Mouse (Mus musculus): ENCODE results near the gene BC030867. TPM values are rescaled to one million over a fixed set of nuclear protein-coding genes. Genes with fewer than 3 reads are reported as not detected.

BC030867 gene
- polyA plus RNA-seq, 1 experiment from 2014 or later, result 6.8 TPM

GRCm38 (mm10) chr11:102296491-102297472 lies 48.1 kb downstream of the BC030867 start, which contains the start of gene Atxn7l3:
Atxn7l3 (minus strand) TSS chr11:102296631.
- ATAC-seq (peak; percentile 92), DNase-seq (ENCODE audit: low read depth, low spot score) (peak; percentile 88)
- CTCF ChIA-PET, result no interaction called here
- no peaks in the 10 kb centered on the region for H3K27me3 ChIP-seq
- POLR2A ChIA-PET, result interaction anchor here (1.5 to 1.8 kb wide), 2 partner anchors 11 to 22 kb away, joined by 6 to 9 read pairs; partner anchors contain the start of gene Ubtf
- TF ChIP-seq CTCF (IDR thresholded peaks at IDR 0.05), result no peak
- in situ Hi-C loops (cut with MboI; ENCODE audit: low pct_unique_long_range_greater_than_20kb), result no loop called here

- POLR2A ChIA-PET, result interaction anchor here (0.5 to 1.8 kb wide), 6 partner anchors 9 to 21 kb away, joined by 3 to 9 read pairs (median 3); partner anchors contain the start of gene Ubtf
- no peaks in the 10 kb centered on the region for H3K27me3 ChIP-seq
- no peak for TF ChIP-seq CTCF (IDR thresholded peaks at IDR 0.05)
- no peak for DNase-seq (ENCODE audit: low read depth, low spot score)
- in situ Hi-C loops (cut with MboI; ENCODE audit: low pct_unique_long_range_greater_than_20kb), result no loop called here
- CTCF ChIA-PET, result no interaction called here
- ATAC-seq, result no peak
These were observed 49.2 kb downstream of the BC030867 start for GRCm38 (mm10) chr11:102297577-102298556.

- ATAC-seq (no peak), DNase-seq (ENCODE audit: low read depth, low spot score) (no peak)
- in situ Hi-C loops (cut with MboI; ENCODE audit: low pct_unique_long_range_greater_than_20kb), result loop anchor here (10.0 kb wide), 1 partner anchor 115 kb away; no protein-coding TSS in a partner anchor
- no peaks in the 10 kb centered on the region for H3K27me3 ChIP-seq
- CTCF ChIA-PET, result interaction anchor here (0.8 to 3.0 kb wide), 3 partner anchors 9 to 131 kb away, joined by 3 to 16 read pairs (median 4); no protein-coding TSS in a partner anchor
- POLR2A ChIA-PET, result interaction anchor here (0.7 kb wide), 3 partner anchors 15 to 276 kb away, joined by 3 to 6 read pairs (median 4); partner anchors contain the start of gene Tmub2
- no peak for TF ChIP-seq CTCF (IDR thresholded peaks at IDR 0.05)
These were observed 51.2 kb downstream of the BC030867 start for GRCm38 (mm10) chr11:102299839-102300238.

- ChIA-PET POLR2A (no interaction called here), CTCF (no interaction called here)
- in situ Hi-C loops (cut with MboI; ENCODE audit: low pct_unique_long_range_greater_than_20kb), result loop anchor here (10.0 kb wide), 1 partner anchor 111 kb away; no protein-coding TSS in a partner anchor
- DNase-seq (ENCODE audit: low read depth, low spot score), result no peak
- no peak for ATAC-seq
- no peaks in the 10 kb centered on the region for H3K27me3 ChIP-seq
- no peak for TF ChIP-seq CTCF (IDR thresholded peaks at IDR 0.05)
These were observed 55.5 kb downstream of the BC030867 start for GRCm38 (mm10) chr11:102304141-102304540.

GRCm38 (mm10) chr11:102305359-102305758 lies 56.7 kb downstream of the BC030867 start:
- CTCF ChIA-PET, result interaction anchor here (5.6 kb wide), 1 partner anchor 105 kb away, joined by 46 read pairs; the partner anchor contains the start of gene Slc25a39
- in situ Hi-C loops (cut with MboI; ENCODE audit: low pct_unique_long_range_greater_than_20kb), result loop anchor here (10.0 kb wide), 1 partner anchor 109 kb away; no protein-coding TSS in a partner anchor
- ATAC-seq (no peak), DNase-seq (ENCODE audit: low read depth, low spot score) (no peak)
- no peak for TF ChIP-seq CTCF (IDR thresholded peaks at IDR 0.05)
- no peaks in the 10 kb centered on the region for H3K27me3 ChIP-seq
- POLR2A ChIA-PET, result no interaction called here

GRCm38 (mm10) chr11:102308104-102308503 lies 59.4 kb downstream of the BC030867 start:
- no peaks in the 10 kb centered on the region for H3K27me3 ChIP-seq
- DNase-seq (ENCODE audit: low read depth, low spot score) (no peak), ATAC-seq (no peak)
- ChIA-PET CTCF (interaction anchor here (1.2 to 5.6 kb wide), 8 partner anchors 8 to 127 kb away, joined by 3 to 46 read pairs (median 6); partner anchors contain the start of genes BC030867, Grn and Slc25a39), POLR2A (interaction anchor here (0.8 to 4.1 kb wide), 4 partner anchors 10 to 122 kb away, joined by 4 to 26 read pairs (median 5); partner anchors contain the start of genes Grn and Ubtf)
- no peak for TF ChIP-seq CTCF (IDR thresholded peaks at IDR 0.05)
- in situ Hi-C loops (cut with MboI; ENCODE audit: low pct_unique_long_range_greater_than_20kb), result loop anchor here (10.0 kb wide), 1 partner anchor 107 kb away; no protein-coding TSS in a partner anchor

GRCm38 (mm10) chr11:102308979-102309378 lies 60.3 kb downstream of the BC030867 start:
- CTCF ChIA-PET, result interaction anchor here (0.9 to 5.6 kb wide), 12 partner anchors 9 to 128 kb away, joined by 3 to 46 read pairs (median 5); partner anchors contain the start of genes BC030867, Grn and Slc25a39
- DNase-seq (ENCODE audit: low read depth, low spot score) (peak; percentile 81), ATAC-seq (peak; percentile 80)
- no peaks in the 10 kb centered on the region for H3K27me3 ChIP-seq
- POLR2A ChIA-PET, result interaction anchor here (0.8 to 4.1 kb wide), 4 partner anchors 10 to 122 kb away, joined by 4 to 26 read pairs (median 6); partner anchors contain the start of genes Grn and Ubtf
- no peak for TF ChIP-seq CTCF (IDR thresholded peaks at IDR 0.05)
- in situ Hi-C loops (cut with MboI; ENCODE audit: low pct_unique_long_range_greater_than_20kb), result loop anchor here (10.0 kb wide), 1 partner anchor 106 kb away; no protein-coding TSS in a partner anchor

- no peak for TF ChIP-seq CTCF (IDR thresholded peaks at IDR 0.05)
- CTCF ChIA-PET, result interaction anchor here (1.2 to 5.6 kb wide), 5 partner anchors 10 to 127 kb away, joined by 3 to 46 read pairs (median 5); partner anchors contain the start of gene Slc25a39
- in situ Hi-C loops (cut with MboI; ENCODE audit: low pct_unique_long_range_greater_than_20kb), result loop anchor here (10.0 kb wide), 1 partner anchor 105 kb away; no protein-coding TSS in a partner anchor
- H3K27me3 ChIP-seq, result no peaks in the 10 kb centered on the region
- ATAC-seq (no peak), DNase-seq (ENCODE audit: low read depth, low spot score) (no peak)
- POLR2A ChIA-PET, result interaction anchor here (0.6 to 4.1 kb wide), 3 partner anchors 9 to 96 kb away, joined by 3 to 26 read pairs (median 4); partner anchors contain the start of gene Ubtf
These were observed 61.3 kb downstream of the BC030867 start for GRCm38 (mm10) chr11:102309821-102310617.
